Mouse (Mus musculus) activated CD4-positive, CD25-positive, alpha-beta regulatory T cell, adult 4 months (primary cell): ENCODE results near the gene Mex3a. TPM values are rescaled to one million over a fixed set of nuclear protein-coding genes. Genes with fewer than 3 reads are reported as not detected.

ENCODE experiments used
- ATAC-seq: one replicate; pipeline ENCODE4 v1.8.0; 2017
- polyA plus RNA-seq, 2 experiments: library from polyadenylated mRNA; unstranded; fragments of 100-300 nt; shearing (Covaris generic); gene quantifications; one replicate each; pipeline ENCODE4 v1.2.1; 2017

Mex3a gene
- polyA plus RNA-seq, 2 experiments from 2014 or later, result 0.10 to 0.81 TPM

DNA sequence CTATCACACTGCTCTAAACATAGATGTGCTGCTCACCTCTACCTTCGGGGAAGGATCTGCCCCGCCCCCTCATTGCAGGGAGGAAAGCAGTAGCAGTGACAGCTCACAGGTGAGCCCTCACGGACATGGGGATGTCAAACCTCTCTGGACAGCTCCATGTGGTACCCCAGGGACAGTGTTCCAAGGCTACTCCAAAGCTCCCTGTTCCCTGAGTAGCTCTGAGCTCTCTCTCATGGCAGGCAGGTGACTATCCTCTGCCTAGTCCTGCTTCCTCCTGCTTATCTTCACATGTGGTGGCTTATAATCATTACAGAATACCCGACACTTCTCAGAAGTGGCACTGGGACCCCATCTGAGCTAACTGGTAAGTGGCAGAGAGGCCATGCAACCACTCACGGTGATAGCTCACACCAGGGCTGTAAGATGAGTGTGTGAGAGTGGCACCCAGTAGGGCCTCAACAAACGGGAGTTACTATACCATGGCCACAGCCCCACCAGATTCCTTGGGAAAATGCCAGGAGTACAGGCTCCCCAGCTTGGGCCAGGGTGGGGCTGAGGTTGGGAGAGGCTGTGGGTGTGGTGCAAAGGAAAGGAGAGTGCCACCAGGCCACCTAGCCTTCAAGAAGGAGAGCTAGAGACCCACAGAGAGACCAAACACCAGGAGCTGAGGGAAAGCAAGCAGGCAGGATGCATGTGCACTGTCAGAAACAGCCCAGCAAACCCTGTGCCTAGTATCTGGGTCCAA is 14.7 kb downstream of the Mex3a start:
- ATAC-seq, result no peak

DNA sequence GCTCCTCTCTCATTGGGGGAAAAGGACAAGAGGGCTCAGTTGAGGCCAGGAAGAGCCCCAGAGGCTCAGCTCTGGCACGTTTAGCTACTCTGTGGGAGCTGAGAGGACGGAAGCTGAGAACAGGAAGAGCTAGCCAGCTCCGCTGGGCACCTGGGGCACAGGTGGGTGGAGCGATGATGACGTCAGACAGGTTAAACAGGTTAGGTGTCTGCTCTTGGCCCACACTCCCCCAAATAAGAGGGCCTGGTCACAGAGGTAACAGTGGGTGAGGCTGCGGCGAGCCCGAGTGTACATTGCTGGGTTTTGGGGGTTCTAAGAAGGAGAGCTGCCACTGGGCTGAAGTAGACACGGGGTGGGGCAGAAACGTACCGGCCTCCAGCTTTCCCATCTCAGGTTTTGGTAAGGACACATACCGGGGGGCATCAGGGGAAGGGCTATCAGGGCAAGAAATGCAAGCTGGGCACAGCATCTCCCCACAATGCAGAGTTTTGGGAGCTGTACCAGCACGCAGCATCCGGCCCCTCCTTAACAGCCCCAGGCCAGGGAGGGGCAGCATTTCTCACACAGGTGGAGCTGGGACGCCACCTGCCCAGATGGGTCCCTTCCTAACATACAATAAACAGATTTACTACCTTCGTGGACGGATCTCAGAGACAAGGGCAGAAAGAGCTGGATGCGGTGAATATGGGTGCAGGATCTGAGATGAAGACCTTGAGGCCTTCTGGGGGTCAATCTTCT is 16.2 kb downstream of the Mex3a start, which contains the start of gene Rab25:
Rab25 (minus strand) TSS at position 121 of the 738 bp plus-strand sequence.
- no peak for ATAC-seq

DNA sequence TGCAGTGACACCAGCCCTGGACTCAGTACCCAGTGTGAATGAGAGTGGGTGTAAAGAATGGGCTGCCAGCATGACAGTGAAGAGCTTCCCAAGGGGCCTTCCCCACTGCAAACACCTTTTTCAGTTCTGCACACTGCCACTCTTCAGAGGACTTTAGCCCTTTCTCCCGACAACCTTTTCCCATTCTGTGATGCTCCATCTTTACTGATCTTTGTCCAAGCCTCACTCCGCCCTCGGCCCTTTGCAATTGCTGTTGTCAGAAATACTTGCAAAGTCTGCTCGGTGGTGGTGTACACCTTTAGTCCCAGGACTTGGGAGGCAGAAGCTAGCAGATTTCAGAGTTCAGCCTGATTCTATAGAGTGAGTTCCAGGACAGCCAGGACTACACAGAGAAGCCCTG is 19.4 kb downstream of the Mex3a start:
- ATAC-seq, result no peak

DNA sequence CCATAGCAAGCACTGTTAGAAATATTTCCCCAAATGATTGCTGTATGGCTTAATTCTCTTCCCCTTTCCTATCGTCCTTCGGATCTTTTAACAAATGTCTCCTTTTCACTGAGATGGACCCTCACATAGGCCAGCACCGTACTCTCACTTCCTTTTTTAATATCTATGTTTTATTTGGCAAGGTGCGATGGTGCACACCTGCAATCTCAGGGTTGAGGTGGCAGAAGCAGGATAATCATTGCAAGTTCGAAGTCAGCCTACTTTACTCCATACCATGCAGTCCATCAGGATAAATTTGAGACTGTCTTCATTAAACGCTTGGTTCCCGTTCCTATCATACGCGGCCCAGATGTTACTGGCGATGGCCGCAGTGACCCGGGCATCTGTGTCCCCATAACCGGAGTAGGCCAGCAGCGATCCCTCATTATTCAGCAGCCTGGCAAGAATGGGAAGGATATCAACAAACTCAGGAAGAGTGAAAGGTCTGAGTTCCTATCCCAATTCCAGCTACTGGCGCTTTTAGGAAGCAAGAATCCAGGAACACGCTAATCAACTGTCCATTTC is 20.0 kb downstream of the Mex3a start:
- no peak for ATAC-seq

DNA sequence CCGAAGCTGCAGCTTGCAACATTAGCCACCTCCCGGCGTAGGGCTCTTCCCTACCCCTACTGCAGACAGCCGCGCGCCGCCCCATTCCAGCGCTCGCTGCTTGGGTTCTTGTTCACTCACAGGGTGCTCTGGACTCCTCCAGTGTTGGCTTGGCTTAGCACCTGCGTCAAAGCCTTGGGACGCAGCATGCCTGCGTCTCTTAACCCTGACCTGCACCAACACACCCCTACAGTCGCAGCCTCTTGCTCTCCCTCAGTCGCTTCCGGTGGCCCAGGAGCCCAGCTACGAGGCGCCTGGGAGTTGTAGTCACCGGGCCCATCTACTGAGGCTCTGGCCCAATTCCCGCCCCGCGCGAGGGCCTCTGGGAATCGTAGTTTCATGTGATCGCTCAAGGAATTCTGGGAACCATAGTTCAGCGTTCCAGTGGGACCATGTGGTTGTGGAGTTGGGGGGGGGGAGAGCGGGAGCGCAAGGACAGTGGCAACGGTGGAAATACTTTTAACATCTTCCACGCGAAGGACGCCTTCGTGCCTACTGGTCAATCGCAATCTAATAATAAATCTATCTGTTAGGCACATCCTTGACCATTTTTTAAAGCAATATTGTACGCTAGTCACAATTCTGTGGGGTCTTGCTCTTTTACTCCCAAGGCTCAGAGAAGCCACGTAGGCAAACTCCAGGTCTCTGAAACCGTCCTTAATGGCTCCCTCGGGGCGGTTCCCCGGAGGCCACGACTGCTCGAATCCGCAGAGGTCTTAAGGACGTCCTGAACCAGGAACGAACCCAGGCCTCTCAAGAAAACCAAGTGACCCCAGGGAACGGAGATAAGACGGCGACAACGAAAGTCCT is 20.7 kb downstream of the Mex3a start, which contains the start of gene Lamtor2:
Lamtor2 (minus strand) TSS at position 399 of the 849 bp plus-strand sequence.
- ATAC-seq, result peak; percentile 82

DNA sequence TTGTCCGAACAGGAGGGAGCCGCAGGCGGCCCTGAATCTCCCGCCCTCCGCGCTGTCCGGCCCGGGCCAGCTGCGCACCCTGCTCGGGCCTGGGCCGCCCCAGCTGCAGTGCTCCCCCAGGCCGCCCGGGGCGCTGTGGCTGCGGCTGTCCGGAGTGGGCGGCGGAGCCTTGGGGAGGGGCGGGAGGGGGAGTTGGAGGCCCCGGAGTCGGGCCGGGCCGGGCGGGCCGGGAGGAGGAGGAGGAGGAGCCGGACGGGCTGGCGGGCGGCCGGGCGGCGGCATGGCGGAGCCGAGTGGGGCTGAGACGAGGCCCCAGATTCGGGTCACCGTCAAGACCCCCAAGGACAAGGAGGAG is 21.3 kb downstream of the Mex3a start, which contains the start of gene Ubqln4:
Ubqln4 (plus strand) TSS at position 234 of the 355 bp plus-strand sequence.
- ATAC-seq, result peak; percentile 70

DNA sequence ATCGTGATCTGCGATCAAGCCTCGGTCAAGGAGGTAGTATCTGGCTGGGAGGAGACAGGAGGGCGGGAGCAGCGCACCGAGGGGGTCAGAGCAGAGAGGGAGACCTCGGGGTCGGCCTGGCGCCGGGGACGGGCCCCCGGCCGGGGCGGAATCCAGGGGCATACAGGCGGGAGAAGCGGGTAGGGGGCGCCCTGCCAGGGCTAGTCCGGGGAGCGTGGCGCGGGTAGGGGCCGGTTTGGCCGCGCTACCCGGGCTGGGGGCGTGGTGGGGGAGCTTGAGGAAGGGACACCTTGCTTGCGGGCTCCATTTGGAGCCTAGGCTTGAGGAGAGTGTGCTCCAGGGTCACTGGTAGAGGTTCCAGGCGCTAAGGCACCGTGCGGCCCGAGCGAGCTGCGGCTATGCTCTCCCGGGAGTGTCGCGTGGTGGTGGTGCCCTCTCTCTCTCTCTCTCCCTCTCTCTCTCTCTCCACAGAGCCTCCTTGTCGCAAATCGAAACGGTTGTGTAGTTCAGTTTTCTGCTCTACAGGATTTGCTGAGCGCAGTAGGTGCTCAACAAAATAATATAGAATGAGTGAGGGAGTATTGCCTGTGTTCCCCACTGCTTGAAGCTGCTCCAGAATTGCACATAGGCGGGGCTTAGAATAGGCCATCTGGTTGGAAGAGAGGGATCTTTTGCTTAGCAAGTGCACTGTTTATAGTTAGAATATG is 21.8 kb downstream of the Mex3a start:
- ATAC-seq, result no peak

DNA sequence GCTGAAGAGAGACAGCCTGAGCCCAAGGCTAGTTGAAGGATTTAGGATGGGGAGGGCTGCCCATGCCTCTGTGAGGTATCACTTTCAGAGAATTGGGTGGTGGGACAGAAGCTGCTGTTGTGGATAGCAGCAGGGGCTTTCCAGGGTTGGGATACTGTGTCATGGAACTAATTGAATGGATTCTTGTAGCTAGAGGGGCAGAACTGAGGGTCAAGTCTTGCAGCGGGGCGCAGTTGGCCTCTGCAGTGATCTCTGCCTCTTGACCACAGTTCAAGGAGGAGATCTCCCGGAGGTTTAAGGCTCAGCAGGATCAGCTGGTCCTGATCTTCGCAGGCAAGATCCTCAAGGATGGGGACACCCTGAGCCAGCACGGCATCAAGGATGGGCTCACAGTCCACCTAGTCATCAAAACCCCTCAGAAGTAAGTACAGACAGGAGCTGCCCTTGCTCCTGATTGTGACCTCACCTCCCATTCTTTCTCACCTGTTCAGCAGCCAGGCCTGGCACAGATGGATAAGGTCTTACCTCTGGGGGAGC is 22.9 kb downstream of the Mex3a start:
- ATAC-seq, result no peak

DNA sequence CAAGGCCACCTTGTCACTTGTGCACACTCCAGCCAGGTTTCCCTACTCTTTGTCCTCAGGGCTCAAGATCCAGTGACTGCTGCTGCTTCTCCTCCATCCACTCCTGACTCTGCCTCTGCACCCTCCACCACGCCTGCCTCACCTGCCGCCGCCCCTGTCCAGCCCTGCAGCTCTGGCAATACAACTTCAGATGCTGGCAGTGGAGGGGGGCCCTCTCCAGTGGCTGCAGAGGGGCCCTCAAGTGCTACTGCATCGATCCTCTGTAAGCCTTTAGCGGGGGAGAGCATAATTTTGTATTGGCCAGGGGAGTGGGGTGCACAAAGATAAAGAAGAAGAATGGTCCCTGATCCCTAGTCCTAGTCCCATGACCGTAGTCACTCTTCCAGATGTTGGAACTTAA is 23.5 kb downstream of the Mex3a start:
- ATAC-seq, result no peak

DNA sequence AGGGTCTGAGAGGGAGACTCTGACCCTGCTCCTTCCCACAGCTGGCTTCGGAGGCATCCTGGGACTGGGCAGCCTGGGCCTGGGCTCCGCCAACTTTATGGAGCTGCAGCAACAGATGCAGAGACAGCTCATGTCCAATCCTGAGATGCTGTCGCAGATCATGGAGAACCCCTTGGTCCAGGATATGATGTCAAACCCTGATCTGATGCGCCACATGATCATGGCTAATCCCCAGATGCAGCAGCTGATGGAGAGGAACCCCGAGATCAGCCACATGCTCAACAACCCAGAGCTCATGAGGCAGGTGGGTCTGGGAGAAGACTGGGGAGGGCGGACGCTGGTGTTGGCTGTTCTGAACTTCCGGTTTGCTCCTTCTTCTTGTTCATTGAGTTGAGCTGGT is 24.4 kb downstream of the Mex3a start:
- no peak for ATAC-seq

DNA sequence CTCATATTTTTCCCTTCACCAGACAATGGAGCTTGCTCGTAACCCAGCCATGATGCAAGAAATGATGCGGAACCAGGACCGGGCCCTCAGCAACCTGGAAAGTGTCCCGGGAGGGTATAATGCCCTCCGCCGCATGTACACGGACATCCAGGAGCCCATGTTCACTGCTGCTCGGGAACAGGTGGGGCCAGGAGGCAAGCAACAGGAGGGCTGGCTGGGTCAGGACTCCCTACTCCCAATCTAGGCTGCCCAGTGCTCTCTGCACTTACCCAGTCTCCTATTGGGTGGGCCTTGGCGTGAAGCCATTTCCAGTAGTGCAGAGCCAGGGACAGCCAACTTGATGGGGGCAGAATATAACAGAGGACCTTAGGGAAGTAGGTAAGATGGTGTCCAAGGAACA is 27.4 kb downstream of the Mex3a start:
- ATAC-seq, result no peak

DNA sequence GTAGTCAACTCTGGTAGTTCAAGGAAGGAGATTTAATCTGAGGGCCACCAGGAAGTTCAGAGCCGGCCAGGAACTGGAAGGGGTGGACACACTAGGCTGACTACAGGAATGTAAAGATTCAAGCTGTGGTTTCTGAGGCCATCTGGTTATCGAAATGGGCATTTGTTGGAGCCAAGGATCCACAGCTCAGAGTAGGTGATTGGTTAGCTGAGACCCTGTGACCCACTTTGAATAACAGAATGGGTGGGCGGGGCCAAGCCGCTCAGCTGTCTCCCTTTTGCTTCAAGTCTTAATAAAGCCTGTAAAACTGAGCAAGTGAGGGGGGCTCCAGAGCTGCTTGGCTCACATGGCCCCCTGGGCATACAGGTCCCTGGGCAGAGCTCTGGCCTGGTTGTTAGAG is 29.8 kb downstream of the Mex3a start:
- ATAC-seq, result no peak

DNA sequence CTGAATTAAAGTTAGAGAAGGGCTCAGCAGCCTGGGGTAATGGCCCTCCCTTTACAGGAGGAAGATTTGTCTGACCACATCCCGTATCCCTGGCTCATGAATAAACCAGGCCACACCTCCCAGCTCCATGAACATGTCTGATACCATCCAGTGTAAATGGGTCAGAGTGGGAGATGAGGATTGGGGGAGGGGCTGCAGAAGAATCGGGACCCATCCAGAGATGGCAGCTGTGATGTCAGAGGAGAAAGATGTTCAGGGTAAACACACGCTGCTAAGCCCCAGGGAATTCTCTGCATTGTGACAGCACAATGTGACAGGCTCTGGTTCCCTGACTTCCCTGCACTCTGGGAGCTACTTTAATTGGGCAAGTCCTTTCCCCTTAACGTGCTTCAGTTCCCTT is 31.2 kb downstream of the Mex3a start:
- no peak for ATAC-seq

DNA sequence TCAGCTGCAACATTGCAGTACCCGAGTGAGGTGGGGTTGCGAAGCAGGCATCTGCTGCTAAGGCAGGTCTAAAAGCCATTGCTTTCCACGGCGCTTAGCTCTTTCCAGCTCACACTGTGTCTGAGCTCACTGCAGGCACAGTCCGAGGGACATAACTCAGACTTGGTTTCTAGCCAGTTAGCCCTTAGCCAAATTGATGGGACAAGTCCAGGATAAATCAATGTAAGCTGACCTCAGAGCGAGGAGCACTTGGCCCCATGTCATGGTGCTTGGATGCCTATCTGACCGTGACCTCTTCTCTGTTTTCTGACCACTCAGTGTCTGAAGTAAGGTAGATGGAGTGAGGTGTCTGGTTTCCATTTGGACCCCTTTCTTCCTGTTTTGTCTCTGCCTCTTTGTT is 31.8 kb downstream of the Mex3a start:
- ATAC-seq, result no peak

DNA sequence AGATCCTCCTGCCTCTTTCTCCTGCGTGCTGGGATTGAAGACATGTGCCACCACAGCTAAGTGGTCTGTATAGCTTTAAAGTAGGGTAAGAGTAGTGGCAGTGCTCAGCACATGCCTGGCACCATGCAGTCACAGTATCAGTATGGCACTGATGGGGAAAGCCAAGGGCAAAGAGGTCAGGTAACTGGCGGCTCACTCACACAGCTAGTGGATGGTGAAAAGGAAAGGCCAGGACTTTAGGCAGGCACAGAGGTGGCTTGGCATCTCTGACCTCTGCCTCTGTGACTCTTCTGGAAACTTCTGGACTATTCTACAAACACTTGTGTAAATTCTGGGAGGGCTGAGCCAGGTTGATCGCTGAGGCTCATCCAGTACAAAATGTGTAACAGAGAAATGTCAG is 33.9 kb downstream of the Mex3a start:
- ATAC-seq, result no peak

DNA sequence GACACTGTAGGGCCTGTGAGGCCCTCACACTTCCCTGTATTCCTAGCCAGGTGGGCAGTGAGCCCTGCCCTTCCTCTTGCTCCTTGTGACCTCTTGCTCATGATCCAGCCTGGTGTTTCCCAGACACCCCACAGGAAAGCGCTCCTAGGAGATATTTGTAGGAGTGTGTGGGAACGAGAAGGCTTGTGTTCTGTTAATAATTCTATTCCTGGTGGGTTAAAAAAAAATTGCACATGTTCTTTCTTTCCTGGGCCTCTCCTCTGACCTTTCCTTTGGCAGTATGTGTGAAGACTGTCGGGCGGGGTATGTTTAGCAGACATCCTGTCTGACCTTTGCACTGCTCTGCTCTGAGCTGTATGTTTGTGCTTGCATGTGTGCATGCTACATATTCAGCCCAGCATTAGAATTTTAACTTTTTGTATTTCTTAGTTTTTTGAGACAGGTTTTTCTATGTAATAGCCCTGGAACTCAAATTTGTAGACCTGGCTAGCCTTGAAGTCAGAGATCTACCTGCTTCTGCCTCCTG is 34.4 kb downstream of the Mex3a start:
- no peak for ATAC-seq

DNA sequence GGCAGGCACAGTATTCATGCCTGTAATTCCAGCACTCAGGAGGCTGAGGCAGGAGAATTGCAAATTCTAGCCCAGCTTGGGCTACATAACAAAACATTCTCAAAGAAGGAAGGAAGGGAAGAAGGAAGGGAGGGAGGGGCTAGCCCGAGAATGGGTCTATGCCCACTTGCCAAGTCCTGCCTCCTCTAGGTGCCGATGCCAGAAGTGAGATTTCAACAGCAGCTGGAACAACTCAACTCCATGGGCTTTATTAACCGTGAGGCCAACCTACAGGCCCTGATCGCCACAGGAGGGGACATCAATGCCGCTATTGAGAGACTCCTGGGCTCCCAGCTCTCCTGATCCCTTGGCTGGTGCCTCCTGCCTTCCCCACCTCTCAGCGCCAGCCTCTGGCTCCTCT is 35.7 kb downstream of the Mex3a start:
- ATAC-seq, result no peak

DNA sequence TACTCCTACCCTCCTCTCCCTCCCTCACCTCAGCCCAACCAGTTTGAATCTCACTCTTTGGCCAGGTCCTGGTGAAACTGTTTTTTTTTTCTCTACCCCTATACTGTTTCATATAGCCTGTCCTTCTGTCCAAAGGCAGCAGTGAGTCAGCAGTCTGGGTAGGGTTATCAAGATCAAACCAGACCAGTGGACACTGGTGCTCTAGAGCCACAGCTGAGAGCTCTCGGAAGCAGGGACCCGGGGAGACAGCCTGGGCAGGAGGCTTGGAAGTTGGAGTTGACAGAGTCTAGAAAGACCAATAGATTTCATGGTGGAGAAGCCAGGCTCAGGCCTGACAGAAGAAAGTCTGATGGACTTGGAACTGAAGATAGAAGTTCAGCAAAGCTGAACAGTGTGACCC is 36.4 kb downstream of the Mex3a start:
- no peak for ATAC-seq

DNA sequence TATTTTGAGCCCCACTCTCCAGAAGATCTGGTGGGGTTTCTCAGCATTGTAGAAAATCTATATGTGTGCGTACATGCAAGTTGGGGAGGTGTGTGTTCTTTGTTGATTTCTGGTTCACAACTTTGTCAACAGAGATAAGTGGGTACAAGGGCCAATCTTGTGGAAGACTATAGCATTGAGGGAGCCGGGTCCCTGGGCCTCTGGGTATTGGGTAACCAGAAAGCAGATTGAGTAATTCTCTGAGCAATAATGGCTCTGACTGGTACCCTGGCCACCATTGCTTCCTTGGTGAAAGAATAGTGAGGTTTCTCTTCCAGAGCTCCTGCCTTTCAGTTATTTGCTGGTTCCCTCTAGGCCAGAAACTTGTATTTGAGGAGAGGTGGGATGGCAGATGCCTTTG is 36.9 kb downstream of the Mex3a start:
- ATAC-seq, result no peak

DNA sequence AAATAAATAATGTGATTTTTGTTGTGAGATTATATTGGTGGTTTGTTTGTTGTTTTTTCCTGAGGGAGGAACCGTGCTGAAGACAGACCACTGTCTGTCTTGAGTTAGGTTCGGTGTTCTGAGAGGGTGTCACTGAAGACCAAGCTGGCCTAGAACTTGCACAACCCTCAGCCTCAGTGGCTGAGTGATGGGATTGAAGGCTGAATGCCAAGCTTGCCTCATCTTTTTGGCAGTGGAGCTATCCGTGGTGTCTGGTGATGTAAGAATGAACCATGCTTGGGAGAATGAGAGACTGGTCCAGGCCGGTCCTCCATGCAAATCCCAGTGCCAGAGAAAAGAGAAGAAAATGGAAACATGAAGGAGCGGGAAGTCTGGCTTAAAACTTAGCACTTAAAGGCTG is 37.5 kb downstream of the Mex3a start:
- no peak for ATAC-seq

DNA sequence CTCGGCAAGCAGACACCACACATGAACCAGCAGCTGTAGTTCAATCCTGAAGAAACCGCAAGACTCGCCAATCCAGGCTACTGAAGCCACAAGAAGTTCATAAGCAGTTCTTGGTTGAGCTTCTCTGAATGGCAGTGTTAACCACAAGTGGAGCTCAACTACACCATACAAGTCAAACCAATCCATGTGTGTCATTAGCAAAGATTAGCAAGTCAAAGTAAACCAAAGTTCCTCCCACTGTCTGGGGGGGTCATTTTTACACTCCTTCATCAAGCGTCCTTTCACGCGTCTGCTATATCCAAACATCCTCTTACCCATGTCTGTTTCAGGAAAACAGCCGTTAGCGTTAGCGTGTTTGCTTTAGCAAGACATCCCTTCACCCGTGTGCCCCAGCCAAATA is 38.1 kb downstream of the Mex3a start:
- no peak for ATAC-seq

DNA sequence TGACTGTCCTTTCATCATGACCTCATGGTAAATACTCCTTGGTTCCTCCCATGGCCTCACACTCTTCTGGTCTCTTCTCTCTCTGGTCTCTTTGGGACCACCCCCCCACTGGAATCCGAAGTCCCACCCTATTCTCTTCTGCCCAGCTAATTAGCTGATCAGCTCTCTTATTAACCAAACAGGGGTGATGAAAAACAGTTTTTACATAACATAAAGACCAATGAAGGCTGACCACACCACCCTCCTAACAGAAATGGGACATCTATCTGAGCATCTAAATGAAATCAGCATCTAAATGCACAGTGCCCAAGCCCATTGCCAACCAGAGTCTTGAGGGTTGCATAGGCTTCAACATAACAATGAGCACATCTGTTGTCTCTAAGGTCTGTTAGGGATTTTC is 39.7 kb downstream of the Mex3a start:
- ATAC-seq, result no peak
